Mouse (Mus musculus): Measurements from ENCODE around the gene Wrap53. TPM values are rescaled to one million over a fixed set of nuclear protein-coding genes. Genes with fewer than 3 reads are reported as not detected.
A peak's percentile ranks its signal among the peaks of the same experiment; 100 is the strongest.
"Not testable (repeated sequence)": the region's sequence is repeated elsewhere in the genome, so short reads cannot be mapped to it uniquely, and the experiment has no call there.

The Wrap53 gene
- polyA plus RNA-seq, 1 experiment from 2014 or later = 16.5 TPM

DNA sequence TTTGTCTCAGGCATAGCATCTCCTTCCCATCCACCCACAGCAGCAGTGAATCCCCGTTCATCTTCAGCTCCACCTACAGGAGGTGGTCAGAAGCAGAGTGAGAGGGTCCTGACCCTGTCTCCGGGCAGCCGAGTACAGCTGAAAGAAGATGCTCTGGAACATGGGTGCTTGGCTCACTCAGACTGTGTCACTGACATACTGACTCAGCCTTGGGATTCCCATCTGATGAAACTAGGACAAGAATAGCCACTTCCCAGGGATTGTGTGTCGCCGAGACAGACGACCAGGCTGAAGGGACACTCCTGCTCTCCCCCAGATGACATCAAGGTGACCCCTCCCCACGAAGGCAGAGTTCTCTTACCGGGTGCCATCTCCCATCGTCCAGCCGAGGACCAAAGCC lies 36.7 kb upstream of the Wrap53 start:
- H3K4me3 ChIP-seq (ENCODE audit: low read length) = no peak overlapping the region
- ATAC-seq (replicated peaks; ENCODE audit: extremely low read depth, insufficient read depth, low FRiP score) = no peak
- no peak overlapping the region for H3K9ac ChIP-seq (ENCODE audit: low read length)
- H3K27me3 ChIP-seq (ENCODE audit: control insufficient read depth, insufficient read depth, low read length) = peaks cover 3% of the 10 kb centered on the region; the same call in 1 of the 2 replicates
- no peaks in the 10 kb centered on the region for H3K9me3 ChIP-seq (replicated peaks; ENCODE audit: control insufficient read depth, low read length)
- no peak overlapping the region for H3K4me2 ChIP-seq (ENCODE audit: low read depth, low read length)
- WGBS = 41% methylated on average over 10 of the region's 10 CpGs
- no peak overlapping the region for H3K27ac ChIP-seq (ENCODE audit: low read length)
- H3K36me3 ChIP-seq (ENCODE audit: control insufficient read depth, insufficient read depth) = no peaks in the 10 kb centered on the region
- H3K4me1 ChIP-seq (ENCODE audit: control insufficient read depth, insufficient read depth, low read length) = peaks cover 6% of the 10 kb centered on the region

DNA sequence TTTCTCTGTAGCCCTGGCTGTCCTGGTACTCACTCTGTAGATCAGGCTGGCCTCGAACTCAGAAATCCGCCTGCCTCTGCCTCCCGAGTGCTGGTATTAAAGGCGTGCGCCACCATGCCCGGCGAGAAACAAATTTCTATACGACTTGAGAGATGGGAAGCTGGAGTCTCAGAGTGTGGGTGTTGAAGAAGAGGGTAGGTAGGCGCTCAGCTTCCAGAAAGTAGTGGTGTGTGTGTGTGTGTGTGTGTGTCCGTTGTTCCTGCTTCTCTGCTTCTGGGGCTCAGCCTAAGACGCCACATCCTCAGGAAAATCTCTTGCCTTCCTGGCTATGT lies 34.2 kb upstream of the Wrap53 start:
- H3K4me1 ChIP-seq (ENCODE audit: control insufficient read depth, insufficient read depth, low read length); H3K36me3 ChIP-seq (ENCODE audit: control insufficient read depth, insufficient read depth); ATAC-seq (replicated peaks; ENCODE audit: extremely low read depth, insufficient read depth, low FRiP score); H3K27me3 ChIP-seq (ENCODE audit: control insufficient read depth, insufficient read depth, low read length); H3K9ac ChIP-seq (ENCODE audit: low read length); H3K9me3 ChIP-seq (replicated peaks; ENCODE audit: control insufficient read depth, low read length); H3K4me3 ChIP-seq (ENCODE audit: low read length); H3K27ac ChIP-seq (ENCODE audit: low read length): not testable (repeated sequence)
- WGBS = 49% methylated on average over 11 of the region's 11 CpGs
- H3K4me2 ChIP-seq (ENCODE audit: low read depth, low read length) = peak overlapping the region; percentile 52

DNA sequence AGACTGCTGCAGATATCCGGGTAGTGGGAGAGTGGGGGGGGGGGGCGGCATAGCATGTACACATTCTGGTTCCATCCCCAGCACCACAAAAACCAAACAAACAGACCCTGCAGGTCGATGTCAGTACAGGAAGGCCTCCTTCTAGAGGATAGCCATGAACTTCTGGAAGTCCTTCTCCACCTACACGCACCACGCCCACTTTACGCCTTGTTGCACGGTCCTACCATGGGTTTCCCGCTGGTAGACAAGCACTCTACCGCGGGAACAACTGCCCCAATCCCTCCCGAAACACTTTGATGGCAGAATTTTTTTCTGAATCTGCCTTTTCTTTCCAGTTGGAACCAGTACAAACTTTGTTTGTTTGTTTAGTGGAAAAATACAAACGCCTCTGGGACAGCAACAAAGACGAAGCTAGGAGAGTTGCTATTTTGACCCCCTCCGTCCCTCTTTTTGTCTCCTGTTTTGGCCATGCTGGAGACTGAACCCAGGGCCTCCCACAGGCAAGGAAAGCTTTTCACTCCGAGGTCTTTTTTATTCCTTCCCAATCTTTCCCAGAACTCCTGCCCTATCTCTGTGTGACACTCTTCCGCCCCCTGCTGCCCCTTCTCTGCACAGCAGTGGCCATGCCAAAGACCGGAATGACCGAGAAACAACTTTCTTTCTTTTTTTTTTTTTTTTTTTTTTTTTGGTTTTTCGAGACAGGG lies 33.6 kb upstream of the Wrap53 start:
- ATAC-seq (replicated peaks; ENCODE audit: extremely low read depth, insufficient read depth, low FRiP score) = peak; percentile 71
- WGBS = 11% methylated on average over 19 of the region's 19 CpGs
- peaks cover 3% of the 10 kb centered on the region; the same call in 1 of the 2 replicates for H3K27me3 ChIP-seq (ENCODE audit: control insufficient read depth, insufficient read depth, low read length)
- H3K27ac ChIP-seq (ENCODE audit: low read length) = no peak overlapping the region
- peaks cover 4% of the 10 kb centered on the region for H3K4me1 ChIP-seq (ENCODE audit: control insufficient read depth, insufficient read depth, low read length)
- peak overlapping the region; percentile 60 for H3K9ac ChIP-seq (ENCODE audit: low read length)
- no peaks in the 10 kb centered on the region for H3K36me3 ChIP-seq (ENCODE audit: control insufficient read depth, insufficient read depth)
- peak overlapping the region; percentile 13; the same call in 1 of the 2 replicates for H3K4me3 ChIP-seq (ENCODE audit: low read length)
- peak overlapping the region; percentile 52 for H3K4me2 ChIP-seq (ENCODE audit: low read depth, low read length)
- no peaks in the 10 kb centered on the region for H3K9me3 ChIP-seq (replicated peaks; ENCODE audit: control insufficient read depth, low read length)

DNA sequence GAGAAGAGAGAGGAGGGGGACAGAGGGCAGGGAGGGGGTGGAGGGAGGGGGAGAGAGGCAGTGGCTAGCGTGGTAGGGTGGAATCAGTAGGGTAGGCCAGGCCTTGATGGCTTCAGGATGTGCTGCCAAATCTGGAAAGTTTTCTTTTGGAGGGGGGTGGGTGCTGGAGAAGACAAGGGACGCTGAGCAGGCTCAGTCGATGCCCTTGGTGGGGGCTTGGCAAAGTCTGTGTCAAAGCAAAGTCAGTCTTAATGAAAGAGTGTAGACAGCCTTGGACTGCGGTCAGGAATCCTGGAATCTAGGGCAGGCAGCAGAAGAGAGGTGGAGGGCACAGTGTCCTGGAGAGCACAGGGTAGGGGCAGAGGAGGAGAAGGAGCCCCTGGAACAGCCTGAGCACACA lies 30.8 kb upstream of the Wrap53 start:
- H3K9me3 ChIP-seq (replicated peaks; ENCODE audit: control insufficient read depth, low read length) = no peaks in the 10 kb centered on the region
- no peak overlapping the region for H3K27ac ChIP-seq (ENCODE audit: low read length)
- H3K36me3 ChIP-seq (ENCODE audit: control insufficient read depth, insufficient read depth) = no peaks in the 10 kb centered on the region
- H3K4me1 ChIP-seq (ENCODE audit: control insufficient read depth, insufficient read depth, low read length) = peaks cover 4% of the 10 kb centered on the region
- no peak overlapping the region for H3K9ac ChIP-seq (ENCODE audit: low read length)
- no peak for ATAC-seq (replicated peaks; ENCODE audit: extremely low read depth, insufficient read depth, low FRiP score)
- peaks cover 3% of the 10 kb centered on the region; the same call in 1 of the 2 replicates for H3K27me3 ChIP-seq (ENCODE audit: control insufficient read depth, insufficient read depth, low read length)
- no peak overlapping the region for H3K4me2 ChIP-seq (ENCODE audit: low read depth, low read length)
- WGBS = 43% methylated on average over 4 of the region's 4 CpGs
- H3K4me3 ChIP-seq (ENCODE audit: low read length) = no peak overlapping the region

DNA sequence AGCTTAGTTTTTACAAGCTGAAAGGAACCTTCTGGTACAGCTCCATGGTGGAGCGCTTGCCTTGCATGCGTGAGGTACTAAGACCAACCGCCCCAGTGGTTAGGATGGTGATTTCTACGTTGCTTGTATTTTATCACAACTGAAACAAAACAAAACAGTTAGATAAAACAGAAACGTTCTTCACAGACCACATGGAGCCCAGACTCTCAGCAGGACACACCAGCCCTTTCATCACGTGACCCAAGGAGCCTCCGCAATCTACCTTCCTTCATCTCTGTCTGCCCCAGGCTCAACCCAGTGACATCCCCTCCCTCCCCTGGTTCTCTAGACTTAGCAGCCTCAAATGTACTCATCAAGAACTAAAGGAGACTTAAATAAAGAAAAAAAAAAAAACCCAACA lies 29.4 kb upstream of the Wrap53 start:
- Histone ChIP-seq H3K27me3 (ENCODE audit: control insufficient read depth, insufficient read depth, low read length) (no peaks in the 10 kb centered on the region), H3K4me2 (ENCODE audit: low read depth, low read length) (no peak overlapping the region), H3K4me1 (ENCODE audit: control insufficient read depth, insufficient read depth, low read length) (peaks cover 8% of the 10 kb centered on the region), H3K36me3 (ENCODE audit: control insufficient read depth, insufficient read depth) (no peaks in the 10 kb centered on the region), H3K9ac (ENCODE audit: low read length) (no peak overlapping the region), H3K4me3 (ENCODE audit: low read length) (no peak overlapping the region), H3K9me3 (replicated peaks; ENCODE audit: control insufficient read depth, low read length) (no peaks in the 10 kb centered on the region), H3K27ac (ENCODE audit: low read length) (no peak overlapping the region)
- WGBS = 58% methylated on average over 7 of the region's 7 CpGs
- ATAC-seq (replicated peaks; ENCODE audit: extremely low read depth, insufficient read depth, low FRiP score) = no peak

DNA sequence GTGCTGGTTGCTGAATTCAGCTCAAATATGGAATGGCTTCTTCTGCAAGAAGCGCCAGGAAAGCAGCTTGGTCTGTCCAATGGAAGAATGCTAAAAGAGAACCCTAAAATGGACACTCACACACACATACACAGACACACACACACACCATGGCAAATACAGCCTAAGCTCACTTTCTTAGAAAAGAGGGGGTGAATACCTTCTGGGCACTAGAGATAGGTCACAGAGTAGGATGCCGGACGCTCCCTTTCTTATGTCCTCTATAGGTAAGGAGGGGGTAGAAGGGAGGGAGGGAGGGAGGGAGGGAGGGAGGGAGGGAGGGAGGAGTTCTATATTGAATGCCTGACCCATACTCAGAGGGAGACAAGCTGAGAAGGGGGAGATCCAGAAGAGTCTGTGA lies 28.5 kb upstream of the Wrap53 start:
- ATAC-seq (replicated peaks; ENCODE audit: extremely low read depth, insufficient read depth, low FRiP score) = no peak
- WGBS = 74% methylated on average over 3 of the region's 3 CpGs
- no peak overlapping the region for H3K27ac ChIP-seq (ENCODE audit: low read length)
- no peaks in the 10 kb centered on the region for H3K36me3 ChIP-seq (ENCODE audit: control insufficient read depth, insufficient read depth)
- H3K4me2 ChIP-seq (ENCODE audit: low read depth, low read length) = no peak overlapping the region
- peaks cover 6% of the 10 kb centered on the region for H3K4me1 ChIP-seq (ENCODE audit: control insufficient read depth, insufficient read depth, low read length)
- H3K9me3 ChIP-seq (replicated peaks; ENCODE audit: control insufficient read depth, low read length) = no peaks in the 10 kb centered on the region
- H3K27me3 ChIP-seq (ENCODE audit: control insufficient read depth, insufficient read depth, low read length) = no peaks in the 10 kb centered on the region
- H3K9ac ChIP-seq (ENCODE audit: low read length) = no peak overlapping the region
- H3K4me3 ChIP-seq (ENCODE audit: low read length) = no peak overlapping the region

DNA sequence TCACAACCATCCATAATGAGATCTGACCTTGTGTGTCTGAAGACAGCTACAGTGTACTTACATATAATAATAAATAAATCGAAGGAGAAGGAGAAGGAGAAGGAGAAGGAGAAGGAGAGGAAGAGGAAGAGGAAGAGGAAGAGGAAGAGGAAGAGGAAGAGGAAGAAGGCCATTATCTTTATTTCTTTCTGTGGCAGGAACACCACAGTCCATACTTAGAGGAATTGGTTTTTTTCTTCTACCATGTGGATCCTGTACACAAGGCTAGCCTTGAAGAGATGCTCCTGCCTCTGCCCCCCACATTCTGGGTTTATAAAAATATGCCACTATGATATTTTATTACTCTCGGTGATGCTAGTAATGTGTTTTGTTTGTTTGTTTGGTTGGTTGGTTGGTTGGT lies 26.8 kb upstream of the Wrap53 start:
- Histone ChIP-seq H3K27me3 (ENCODE audit: control insufficient read depth, insufficient read depth, low read length) (no peaks in the 10 kb centered on the region), H3K27ac (ENCODE audit: low read length) (no peak overlapping the region), H3K4me2 (ENCODE audit: low read depth, low read length) (no peak overlapping the region), H3K9ac (ENCODE audit: low read length) (no peak overlapping the region), H3K4me3 (ENCODE audit: low read length) (no peak overlapping the region), H3K9me3 (replicated peaks; ENCODE audit: control insufficient read depth, low read length) (no peaks in the 10 kb centered on the region), H3K4me1 (ENCODE audit: control insufficient read depth, insufficient read depth, low read length) (peaks cover 14% of the 10 kb centered on the region), H3K36me3 (ENCODE audit: control insufficient read depth, insufficient read depth) (no peaks in the 10 kb centered on the region)
- ATAC-seq (replicated peaks; ENCODE audit: extremely low read depth, insufficient read depth, low FRiP score) = no peak
- WGBS = 71% methylated on average over 2 of the region's 2 CpGs

DNA sequence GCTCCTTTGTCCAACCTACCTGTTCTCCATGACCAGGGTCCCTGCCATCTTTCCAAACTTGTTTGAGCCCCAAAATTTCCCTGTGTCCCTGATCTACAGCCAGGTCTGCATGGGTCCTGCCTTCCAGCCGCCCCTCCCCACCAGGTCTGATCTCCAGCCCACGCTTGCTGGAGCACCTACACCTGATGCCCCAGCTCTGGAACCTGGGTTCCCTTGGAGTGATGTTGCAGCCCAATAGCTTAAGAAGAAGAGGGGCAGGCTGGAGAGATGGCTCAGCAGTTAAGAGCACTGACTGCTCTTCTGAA lies 26.4 kb upstream of the Wrap53 start:
- H3K4me1 ChIP-seq (ENCODE audit: control insufficient read depth, insufficient read depth, low read length) = peaks cover 18% of the 10 kb centered on the region
- no peak overlapping the region for H3K27ac ChIP-seq (ENCODE audit: low read length)
- 69% methylated on average over 2 of the region's 2 CpGs for whole genome bisulfite sequencing
- no peaks in the 10 kb centered on the region for H3K9me3 ChIP-seq (replicated peaks; ENCODE audit: control insufficient read depth, low read length)
- ATAC-seq (replicated peaks; ENCODE audit: extremely low read depth, insufficient read depth, low FRiP score) = no peak
- H3K9ac ChIP-seq (ENCODE audit: low read length) = peak overlapping the region; percentile 55; the same call in 1 of the 2 replicates
- H3K27me3 ChIP-seq (ENCODE audit: control insufficient read depth, insufficient read depth, low read length) = no peaks in the 10 kb centered on the region
- H3K4me3 ChIP-seq (ENCODE audit: low read length) = peak overlapping the region; percentile 65
- H3K36me3 ChIP-seq (ENCODE audit: control insufficient read depth, insufficient read depth) = no peaks in the 10 kb centered on the region
- peak overlapping the region; percentile 86 for H3K4me2 ChIP-seq (ENCODE audit: low read depth, low read length)

DNA sequence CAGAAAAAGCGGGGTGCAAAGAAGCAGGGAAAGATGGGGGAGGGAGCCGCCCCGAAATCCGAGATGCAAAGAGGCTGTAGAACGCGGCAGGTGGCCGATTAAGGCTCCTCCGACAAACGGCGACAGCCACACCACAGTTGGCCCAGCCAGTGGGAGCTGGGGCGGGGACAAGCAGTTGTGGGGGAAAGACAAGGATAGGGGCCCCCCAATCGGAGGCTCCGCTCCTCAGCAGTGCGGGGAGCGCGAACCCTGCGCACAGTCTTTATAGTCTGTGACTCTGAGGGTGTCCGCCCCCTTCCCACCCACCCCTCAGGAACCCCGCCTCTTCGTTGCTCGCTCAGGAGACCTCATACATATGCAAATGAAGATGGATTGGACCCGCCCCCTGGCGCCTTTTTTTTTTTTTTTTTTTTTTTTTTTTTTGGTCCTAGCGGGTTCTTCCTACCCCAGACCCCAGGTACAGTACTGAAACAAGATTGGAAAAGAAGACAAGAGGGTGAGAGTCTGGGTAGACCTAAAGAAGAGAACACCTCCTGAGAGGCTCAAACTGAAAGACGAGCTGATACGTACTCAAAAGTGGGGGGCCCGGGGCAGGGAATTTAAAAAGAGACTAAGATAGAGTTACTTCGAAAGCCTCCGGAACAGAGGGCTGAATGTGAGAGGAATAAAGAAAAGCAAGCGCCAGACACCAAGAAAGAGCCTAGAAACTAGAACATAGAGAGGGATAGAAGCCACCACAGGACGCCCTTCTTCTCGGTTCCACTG lies 25.9 kb upstream of the Wrap53 start, which contains the start of gene Atp1b2:
Gene Atp1b2 (minus strand): TSS at position 217 of the 765 bp plus-strand sequence.
- H3K4me3 ChIP-seq (ENCODE audit: low read length) = peak within 1 kb of the TSS; percentile 65
- H3K4me2 ChIP-seq (ENCODE audit: low read depth, low read length) = peak within 1 kb of the TSS; percentile 86
- H3K27me3 ChIP-seq (ENCODE audit: control insufficient read depth, insufficient read depth, low read length) = no peaks in the 10 kb centered on the region
- 3% methylated on average over 32 of the region's 32 CpGs for WGBS
- peak within 1 kb of the TSS; percentile 82 for H3K9ac ChIP-seq (ENCODE audit: low read length)
- H3K36me3 ChIP-seq (ENCODE audit: control insufficient read depth, insufficient read depth) = no peaks in the 10 kb centered on the region
- H3K9me3 ChIP-seq (replicated peaks; ENCODE audit: control insufficient read depth, low read length) = no peaks in the 10 kb centered on the region
- peak within 1 kb of the TSS; percentile 76 for H3K27ac ChIP-seq (ENCODE audit: low read length)
- peak; percentile 91 for ATAC-seq (replicated peaks; ENCODE audit: extremely low read depth, insufficient read depth, low FRiP score)
- H3K4me1 ChIP-seq (ENCODE audit: control insufficient read depth, insufficient read depth, low read length) = peaks cover 22% of the 10 kb centered on the region
